Mouse (Mus musculus) embryonic facial prominence, embryonic 10.5 days (tissue): ENCODE measurements around the gene Kansl3. TPM values are rescaled to one million over a fixed set of nuclear protein-coding genes. Genes with fewer than 3 reads are reported as not detected.

Experiments used
- DNase-seq: peaks from one replicate; pipeline ENCODE4 v3.0.0-alpha.2; 2017; ENCODE audit warnings: low spot score
- H3K27ac ChIP-seq: fragments of 300-500 bp; sonication (generic); replicated peaks from 2 replicates; pipeline ENCODE4 v1.5.1; 2016; ENCODE audit warnings: mild to moderate bottlenecking
- H3K27me3 ChIP-seq: fragments of 300-500 bp; sonication (generic); replicated peaks from 2 replicates; pipeline ENCODE4 v1.6.1; 2016; ENCODE audit warnings: low read depth, mild to moderate bottlenecking; ENCODE audit not compliant: poor library complexity, severe bottlenecking
- H3K36me3 ChIP-seq: fragments of 300-500 bp; sonication (generic); replicated peaks from 2 replicates; pipeline ENCODE4 v1.6.1; 2016; ENCODE audit warnings: mild to moderate bottlenecking, moderate library complexity
- H3K4me1 ChIP-seq: fragments of 300-500 bp; sonication (generic); 2 replicates; pipeline ENCODE4 v1.6.1; 2016
- H3K4me3 ChIP-seq: fragments of 300-500 bp; sonication (generic); 2 replicates; pipeline ENCODE4 v1.5.1; 2016; ENCODE audit warnings: mild to moderate bottlenecking, moderate library complexity
- H3K9me3 ChIP-seq: fragments of 300-500 bp; sonication (generic); 2 replicates; pipeline ENCODE4 v1.6.1; 2016; ENCODE audit warnings: mild to moderate bottlenecking
- WGBS: fragments of 180-500 bp; shearing (Covaris S2); methylation state at CpG from one replicate; pipeline ENCODE4 v1.1.7; 2016; 5-methylcytosine and 5-hydroxymethylcytosine counted together
- polyA plus RNA-seq: library from polyadenylated mRNA; unstranded; fragments of >200 nt; fragmentation: Nextera tagmentation; extraction: Ambion mirVana; gene quantifications from 2 replicates; pipeline ENCODE4 v1.2.1, GENCODE M21; 2016

The Kansl3 gene
- polyA plus RNA-seq, 1 experiment from 2014 or later, result 50.9 TPM

DNA sequence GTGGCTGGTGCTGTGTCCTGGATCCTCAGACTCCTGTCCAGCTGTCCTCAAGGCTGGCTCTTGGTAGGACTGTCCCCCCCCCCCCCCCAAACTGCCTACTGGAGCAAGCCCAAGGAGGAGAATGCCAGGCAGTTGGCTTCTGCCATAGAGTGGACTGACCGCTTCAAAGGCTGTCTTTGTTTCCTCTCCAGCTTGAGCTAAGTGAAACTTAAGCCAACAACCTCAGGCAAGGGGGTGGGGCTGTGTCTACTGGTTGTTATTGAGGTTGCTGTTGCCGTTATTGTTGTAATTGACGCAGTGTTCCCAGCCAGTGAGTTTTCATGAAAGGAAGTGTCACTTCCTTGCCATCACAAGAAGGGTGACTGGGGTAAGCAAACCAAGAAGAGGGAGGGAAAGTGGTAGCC lies 59.5 kb downstream of the Kansl3 start:
- WGBS, result 6% methylated on average over 3 of the region's 3 CpGs
- peaks cover 29% of the 10 kb centered on the region for H3K4me1 ChIP-seq
- H3K4me3 ChIP-seq, result peak overlapping the region; percentile 26; the same call in 1 of the 2 replicates
- peak; percentile 58 for DNase-seq
- peak overlapping the region; percentile 70 for H3K27ac ChIP-seq
- no peaks in the 10 kb centered on the region for H3K36me3 ChIP-seq
- H3K27me3 ChIP-seq, result peaks cover 32% of the 10 kb centered on the region
- no peaks in the 10 kb centered on the region for H3K9me3 ChIP-seq

DNA sequence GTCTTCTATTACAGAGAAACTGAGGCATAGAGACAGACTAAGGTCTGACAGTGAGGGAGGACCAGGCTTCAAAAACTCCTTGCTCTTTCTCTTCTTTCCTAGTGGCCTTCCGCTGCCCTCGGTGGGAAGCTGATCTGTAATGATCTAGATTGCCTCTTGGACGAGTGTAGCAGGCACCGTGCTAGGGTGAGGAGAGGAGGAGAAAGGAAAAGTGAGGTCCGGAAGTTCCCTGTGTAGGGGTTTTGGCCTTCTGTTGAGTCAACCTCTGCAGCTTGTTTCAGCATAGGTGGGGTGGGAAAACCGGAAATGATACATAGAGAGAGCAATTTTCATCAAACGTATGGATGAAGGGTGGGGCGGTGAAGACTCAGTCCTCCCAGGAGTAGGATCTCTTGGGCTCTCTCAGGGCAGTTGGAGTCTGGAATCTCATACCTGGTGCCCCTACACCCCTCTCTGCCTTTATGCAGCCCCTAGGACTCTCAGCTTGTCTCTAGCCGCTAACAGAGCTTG lies 60.0 kb downstream of the Kansl3 start:
- DNase-seq, result no peak
- peaks cover 29% of the 10 kb centered on the region for H3K4me1 ChIP-seq
- 52% methylated on average over 9 of the region's 9 CpGs for WGBS
- no peaks in the 10 kb centered on the region for H3K36me3 ChIP-seq
- H3K4me3 ChIP-seq, result peak overlapping the region; percentile 65
- peak overlapping the region; percentile 70 for H3K27ac ChIP-seq
- no peaks in the 10 kb centered on the region for H3K9me3 ChIP-seq
- peaks cover 37% of the 10 kb centered on the region for H3K27me3 ChIP-seq

DNA sequence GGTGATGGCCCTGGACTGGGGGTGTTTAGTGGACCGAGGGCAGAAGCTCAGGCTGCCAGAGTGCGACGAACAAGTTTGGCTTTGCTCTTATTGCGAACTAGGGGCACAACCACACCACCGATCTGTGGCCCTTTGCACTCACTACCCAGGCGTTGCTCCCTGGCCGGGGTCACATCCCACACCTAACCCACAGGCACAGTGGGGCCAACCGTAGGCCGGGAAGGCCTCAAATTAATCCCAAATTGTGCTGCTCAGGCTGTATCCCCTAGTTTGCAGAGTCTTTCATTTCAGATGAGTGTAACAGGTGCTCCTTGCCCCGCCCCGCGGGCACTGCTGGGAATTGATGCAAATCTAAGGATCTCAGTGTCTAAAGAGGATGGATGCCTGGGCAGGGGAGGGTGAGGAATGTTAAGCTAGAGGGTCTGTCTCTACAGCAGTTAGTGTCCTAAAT lies 60.5 kb downstream of the Kansl3 start:
- H3K27me3 ChIP-seq, result peaks cover 41% of the 10 kb centered on the region
- no peak overlapping the region for H3K27ac ChIP-seq
- peak; percentile 29 for DNase-seq
- WGBS, result 3% methylated on average over 12 of the region's 12 CpGs
- peak overlapping the region; percentile 65 for H3K4me3 ChIP-seq
- no peaks in the 10 kb centered on the region for H3K9me3 ChIP-seq
- no peaks in the 10 kb centered on the region for H3K36me3 ChIP-seq
- peaks cover 32% of the 10 kb centered on the region for H3K4me1 ChIP-seq

DNA sequence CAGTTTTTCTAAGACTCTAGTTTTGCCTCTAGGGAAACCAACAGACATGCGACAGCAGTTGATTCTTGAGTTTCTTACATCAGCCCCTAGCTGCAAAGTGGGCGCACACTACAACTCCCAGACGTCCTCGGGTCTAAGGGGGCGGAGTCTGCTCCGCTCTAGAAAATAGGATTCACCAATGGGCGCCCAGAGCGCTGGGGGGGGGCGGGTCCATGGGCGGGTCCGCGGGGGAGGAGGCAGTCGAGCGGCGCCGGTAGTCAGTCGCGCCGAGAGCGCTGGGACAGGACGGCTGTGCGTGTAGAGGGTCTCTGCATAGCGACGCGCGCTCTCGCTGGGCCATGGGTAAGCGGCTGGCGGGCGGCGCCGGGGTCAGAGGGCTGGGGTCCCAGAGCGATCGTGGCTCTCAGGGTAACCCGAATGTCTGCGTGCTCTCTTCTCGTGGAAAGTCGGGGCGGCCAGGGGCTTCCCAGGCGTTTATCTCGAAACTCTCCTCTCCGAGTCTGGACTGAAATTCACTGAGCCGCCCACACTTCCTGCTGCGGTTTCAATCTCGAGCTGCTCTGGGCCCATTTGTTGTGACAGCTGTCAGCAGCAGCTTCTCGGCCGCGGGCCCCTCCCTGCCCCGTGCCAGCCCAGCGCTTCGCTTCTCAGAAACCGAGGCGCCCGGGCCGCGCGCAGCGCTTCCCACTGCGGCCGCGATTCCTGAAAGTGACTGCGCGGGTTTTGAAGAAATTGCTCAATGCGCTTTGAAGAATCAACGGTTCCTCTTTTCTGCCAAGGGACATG lies 61.3 kb downstream of the Kansl3 start, which contains the start of gene Arid5a:
TSS of gene Arid5a (plus strand) at position 239 of the 786 bp plus-strand sequence.
- H3K9me3 ChIP-seq, result no peaks in the 10 kb centered on the region
- peaks cover 48% of the 10 kb centered on the region for H3K27me3 ChIP-seq
- H3K4me1 ChIP-seq, result peaks cover 39% of the 10 kb centered on the region
- peak; percentile 96 for DNase-seq
- under 1% methylated on average over 65 of the region's 65 CpGs for WGBS
- H3K36me3 ChIP-seq, result no peaks in the 10 kb centered on the region
- H3K4me3 ChIP-seq, result peak within 1 kb of the TSS; percentile 65
- peak within 1 kb of the TSS; percentile 61; the same call in 1 of the 2 replicates for H3K27ac ChIP-seq

DNA sequence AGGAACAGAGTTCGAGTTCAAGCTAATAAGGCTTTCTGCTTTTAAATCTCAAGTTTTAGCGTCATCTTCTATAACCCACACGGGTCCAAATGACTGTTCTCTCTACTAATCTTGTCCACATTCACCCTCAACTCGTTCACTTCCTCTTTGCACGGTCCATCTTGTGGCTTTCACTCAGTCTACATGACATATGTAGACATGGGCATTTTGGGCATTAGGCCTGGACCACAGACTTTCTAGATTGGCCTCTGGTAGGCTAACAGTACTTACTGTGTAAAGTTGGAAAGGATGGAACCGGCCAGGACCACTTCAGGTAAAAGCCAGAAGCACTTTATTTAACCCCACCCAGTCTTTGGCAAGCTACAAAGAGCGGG lies 61.9 kb downstream of the Kansl3 start:
- H3K9me3 ChIP-seq, result no peaks in the 10 kb centered on the region
- peaks cover 39% of the 10 kb centered on the region for H3K4me1 ChIP-seq
- no peak overlapping the region for H3K27ac ChIP-seq
- no peak for DNase-seq
- H3K27me3 ChIP-seq, result peaks cover 53% of the 10 kb centered on the region
- peak overlapping the region; percentile 65; the same call in 1 of the 2 replicates for H3K4me3 ChIP-seq
- no peaks in the 10 kb centered on the region for H3K36me3 ChIP-seq
- 67% methylated on average over 7 of the region's 7 CpGs for WGBS

DNA sequence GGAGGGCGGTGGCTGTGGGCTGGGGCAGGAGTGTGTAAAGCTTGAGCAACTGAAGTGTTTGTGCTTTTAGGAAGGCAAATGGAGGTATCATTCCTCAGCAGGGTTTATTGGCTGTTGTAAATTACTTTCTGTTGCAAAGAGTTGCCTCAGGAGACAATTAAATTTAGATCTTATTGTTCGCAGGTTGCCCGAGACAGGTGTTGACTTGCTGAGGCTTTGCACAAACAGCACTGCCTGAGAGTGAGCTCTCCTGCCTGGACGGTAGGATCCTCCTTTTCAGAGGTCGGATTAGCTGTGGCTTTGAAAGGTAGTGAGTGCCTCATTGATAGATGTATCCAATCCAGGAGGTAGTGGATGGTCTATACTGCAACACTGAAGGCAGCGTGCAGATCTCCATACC lies 62.9 kb downstream of the Kansl3 start:
- Histone ChIP-seq H3K9me3 (no peaks in the 10 kb centered on the region), H3K36me3 (no peaks in the 10 kb centered on the region), H3K4me3 (no peak overlapping the region), H3K4me1 (peaks cover 39% of the 10 kb centered on the region), H3K27me3 (peaks cover 63% of the 10 kb centered on the region), H3K27ac (no peak overlapping the region)
- no peak for DNase-seq
- WGBS, result 76% methylated on average over 6 of the region's 6 CpGs

DNA sequence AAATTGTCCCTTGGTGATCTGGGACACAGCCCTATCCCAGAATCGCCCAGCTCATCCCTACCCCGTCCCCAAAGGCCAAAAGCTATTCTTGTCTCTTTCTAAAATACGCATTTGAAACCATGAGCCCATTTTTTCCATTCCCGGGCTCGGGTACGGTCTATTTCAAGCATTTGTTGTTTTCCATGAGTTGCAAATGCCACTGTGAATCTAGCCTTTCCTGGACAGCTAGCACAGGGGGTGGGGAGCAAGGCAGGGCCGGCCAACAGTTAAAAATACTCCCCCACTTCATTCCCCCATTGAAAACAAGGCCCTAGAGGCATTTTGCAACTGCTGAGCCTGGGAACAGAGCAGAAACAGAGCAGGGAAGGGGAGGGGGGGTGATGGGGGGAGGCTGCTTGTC lies 64.2 kb downstream of the Kansl3 start:
- no peaks in the 10 kb centered on the region for H3K9me3 ChIP-seq
- H3K27me3 ChIP-seq, result peaks cover 67% of the 10 kb centered on the region
- no peak for DNase-seq
- peaks cover 33% of the 10 kb centered on the region for H3K4me1 ChIP-seq
- no peak overlapping the region for H3K4me3 ChIP-seq
- H3K27ac ChIP-seq, result no peak overlapping the region
- WGBS, result 63% methylated on average over 7 of the region's 7 CpGs
- H3K36me3 ChIP-seq, result no peaks in the 10 kb centered on the region

DNA sequence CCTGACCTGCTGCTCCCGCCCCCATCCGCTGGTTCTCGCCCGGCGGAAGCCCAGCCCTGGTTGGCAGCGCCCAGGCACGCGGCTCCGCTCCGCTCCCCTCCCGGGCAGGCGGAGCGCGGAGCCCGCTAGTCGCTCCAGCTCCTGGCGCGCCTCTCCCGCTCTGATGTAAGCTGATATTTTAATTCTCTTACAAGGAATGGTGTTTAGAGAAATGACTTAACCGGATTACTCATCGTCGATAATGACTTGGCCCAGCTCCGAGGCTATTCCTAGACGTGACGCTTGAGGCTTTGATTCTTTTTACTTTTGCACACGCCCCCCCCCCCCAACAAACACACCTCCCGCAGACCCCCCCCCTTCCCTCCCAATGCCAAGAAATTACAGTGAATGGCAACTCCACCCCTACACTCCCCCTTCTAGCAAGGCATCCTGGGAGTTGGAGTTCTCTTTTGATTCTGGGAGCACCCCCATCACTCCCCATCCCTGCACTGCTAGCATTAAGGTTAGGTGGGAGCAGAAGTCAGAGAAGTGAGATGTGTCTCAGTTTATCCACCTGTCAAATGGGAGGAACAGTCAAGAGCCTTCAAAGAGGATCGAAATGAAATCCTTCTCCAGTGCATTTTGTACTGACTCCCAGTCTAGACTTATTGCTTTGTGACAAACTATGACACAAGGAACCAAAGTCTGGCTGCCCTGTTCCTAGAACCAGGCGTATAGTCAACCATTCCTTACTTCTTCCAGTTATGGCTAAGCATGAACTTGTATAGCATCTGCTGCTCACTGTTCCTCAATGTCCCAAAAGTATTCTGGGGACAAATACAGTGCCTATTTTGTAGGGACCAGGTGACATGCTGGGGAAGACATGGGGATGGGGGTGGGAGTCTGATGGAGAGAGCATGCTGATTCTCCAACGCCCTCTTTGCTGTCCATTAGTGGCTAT lies 65.3 kb downstream of the Kansl3 start:
- DNase-seq, result peak; percentile 61
- Histone ChIP-seq H3K4me3 (peak overlapping the region; percentile 53), H3K9me3 (no peaks in the 10 kb centered on the region), H3K27me3 (peaks cover 66% of the 10 kb centered on the region), H3K27ac (no peak overlapping the region; the same call in 1 of the 2 replicates), H3K4me1 (peaks cover 27% of the 10 kb centered on the region), H3K36me3 (no peaks in the 10 kb centered on the region)
- WGBS, result 10% methylated on average over 30 of the region's 30 CpGs

DNA sequence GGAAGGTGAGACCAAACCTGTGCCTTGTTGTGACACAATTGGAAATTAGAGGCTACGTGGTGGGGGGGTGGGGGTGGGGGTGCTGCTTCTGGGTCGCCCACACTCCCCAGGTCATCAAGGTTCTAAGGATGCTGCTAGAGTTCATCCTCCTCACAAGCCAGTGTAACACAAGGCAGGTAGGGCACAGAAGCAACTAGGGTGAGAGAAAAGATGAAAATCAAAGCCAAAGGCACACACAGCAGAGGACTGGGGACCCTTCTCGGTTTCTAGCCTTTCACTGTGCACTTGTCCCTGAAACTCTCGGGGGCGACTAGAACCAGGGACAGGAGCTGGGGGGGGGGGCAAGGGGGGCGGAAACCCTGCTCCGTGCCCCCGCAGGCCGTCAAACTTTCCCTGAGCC lies 66.0 kb downstream of the Kansl3 start:
- Histone ChIP-seq H3K27me3 (peaks cover 68% of the 10 kb centered on the region), H3K36me3 (no peaks in the 10 kb centered on the region), H3K27ac (no peak overlapping the region; the same call in 1 of the 2 replicates), H3K4me3 (peak overlapping the region; percentile 53), H3K4me1 (peaks cover 20% of the 10 kb centered on the region), H3K9me3 (no peaks in the 10 kb centered on the region)
- DNase-seq, result no peak
- WGBS, result 16% methylated on average over 9 of the region's 9 CpGs

DNA sequence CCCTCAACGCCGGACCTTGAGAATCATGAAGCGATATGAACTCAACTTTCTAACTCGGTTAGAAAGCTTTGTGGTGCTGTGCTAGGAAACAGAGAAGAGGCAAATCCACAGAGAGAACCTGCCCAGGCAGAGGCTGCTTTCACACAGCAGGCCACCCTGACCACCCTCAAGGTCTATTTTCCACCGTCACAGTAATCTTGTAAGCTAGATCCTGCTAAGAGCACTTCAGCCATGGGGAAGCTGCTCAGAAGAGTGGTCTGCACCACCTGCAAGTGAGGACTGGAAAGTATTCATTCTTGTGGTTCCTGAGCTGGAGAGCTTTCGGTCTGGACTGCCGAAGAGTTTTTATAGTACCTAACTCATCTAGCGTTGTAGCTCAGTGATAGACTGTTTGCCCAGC lies 66.7 kb downstream of the Kansl3 start:
- peaks cover 74% of the 10 kb centered on the region for H3K27me3 ChIP-seq
- no peaks in the 10 kb centered on the region for H3K36me3 ChIP-seq
- H3K4me3 ChIP-seq, result no peak overlapping the region
- peaks cover 16% of the 10 kb centered on the region for H3K4me1 ChIP-seq
- no peak overlapping the region for H3K27ac ChIP-seq
- no peak for DNase-seq
- 79% methylated on average over 8 of the region's 8 CpGs for WGBS
- H3K9me3 ChIP-seq, result no peaks in the 10 kb centered on the region

DNA sequence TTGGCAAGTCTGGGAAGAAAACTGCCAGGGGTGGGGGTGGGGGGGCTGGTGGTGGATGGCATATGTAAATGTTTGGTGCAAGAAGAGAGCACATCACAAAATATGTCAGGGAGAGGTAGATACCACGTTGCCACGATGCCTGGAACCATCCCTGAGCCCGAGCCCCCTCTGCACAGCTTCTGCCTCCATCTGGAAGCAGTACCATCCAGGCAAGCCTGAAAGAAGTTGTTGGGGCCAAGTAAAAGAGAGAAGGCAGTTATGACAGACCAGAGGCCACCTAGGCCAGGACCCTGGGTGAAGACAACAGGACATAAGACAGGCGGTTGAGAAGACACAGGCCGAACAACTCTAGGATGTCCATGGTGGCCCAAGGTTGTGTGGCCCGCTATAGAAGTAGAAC lies 68.5 kb downstream of the Kansl3 start:
- no peaks in the 10 kb centered on the region for H3K36me3 ChIP-seq
- H3K27ac ChIP-seq, result no peak overlapping the region
- 89% methylated on average over 6 of the region's 6 CpGs for WGBS
- no peak for DNase-seq
- no peak overlapping the region for H3K4me3 ChIP-seq
- peaks cover 15% of the 10 kb centered on the region for H3K4me1 ChIP-seq
- peaks cover 86% of the 10 kb centered on the region for H3K27me3 ChIP-seq
- H3K9me3 ChIP-seq, result no peaks in the 10 kb centered on the region

DNA sequence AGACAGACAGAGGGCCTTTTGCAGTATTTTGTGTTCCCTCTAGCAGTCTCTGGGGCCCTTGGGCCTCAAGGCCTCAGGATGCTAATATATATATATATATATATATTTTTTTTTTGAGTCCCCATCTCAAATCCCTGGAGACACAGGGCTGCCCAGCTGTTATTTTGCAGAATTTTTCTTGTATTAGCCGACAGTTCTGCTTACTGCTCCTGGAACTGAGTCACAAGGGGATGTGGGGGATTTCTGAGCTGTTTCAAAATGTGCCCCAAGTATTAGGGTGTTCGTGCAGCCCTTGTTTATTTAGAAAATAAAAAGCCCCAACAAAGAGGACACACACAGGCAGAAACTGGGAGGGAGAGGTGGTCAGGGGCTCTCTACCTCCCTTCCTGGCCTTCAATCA lies 69.3 kb downstream of the Kansl3 start:
- WGBS, result 61% methylated on average over 2 of the region's 2 CpGs
- Histone ChIP-seq H3K27ac (no peak overlapping the region), H3K4me1 (peaks cover 15% of the 10 kb centered on the region), H3K4me3 (no peak overlapping the region), H3K27me3 (peaks cover 81% of the 10 kb centered on the region), H3K36me3 (no peaks in the 10 kb centered on the region), H3K9me3 (no peaks in the 10 kb centered on the region)
- no peak for DNase-seq
